Mouse (Mus musculus) brain, embryonic 14.5 days (tissue): ENCODE measurements around the gene 3110001I22Rik. TPM values are rescaled to one million over a fixed set of nuclear protein-coding genes. Genes with fewer than 3 reads are reported as not detected.

ENCODE experiments used
- DNase-seq: peaks from one replicate; pipeline ENCODE4 v3.0.0-alpha.2; 2011; ENCODE audit warnings: low read depth
- CTCF ChIP-seq: fragments of 200-500 bp; IDR thresholded peaks from 2 replicates; pipeline ENCODE4 v1.5.1; 2012; ENCODE audit warnings: inconsistent platforms, mild to moderate bottlenecking, moderate library complexity, borderline replicate concordance; ENCODE audit not compliant: insufficient read depth, insufficient read length; ENCODE audit errors: extremely low read depth
- POLR2A ChIP-seq: fragments of 200-500 bp; IDR thresholded peaks from 2 replicates; pipeline ENCODE4 v1.6.1; 2012; ENCODE audit warnings: mild to moderate bottlenecking, inconsistent platforms, borderline replicate concordance; ENCODE audit not compliant: poor library complexity, insufficient read depth, insufficient read length, severe bottlenecking; ENCODE audit errors: extremely low read depth
- polyA plus RNA-seq: library from polyadenylated mRNA; depleted of rRNA; stranded (reverse); fragments of >200 nt; gene quantifications from 2 replicates; pipeline ENCODE4 v1.2.3, GENCODE M21; 2012; rRNA removed

Gene 3110001I22Rik
- polyA plus RNA-seq, 1 experiment: 5.4 TPM

DNA sequence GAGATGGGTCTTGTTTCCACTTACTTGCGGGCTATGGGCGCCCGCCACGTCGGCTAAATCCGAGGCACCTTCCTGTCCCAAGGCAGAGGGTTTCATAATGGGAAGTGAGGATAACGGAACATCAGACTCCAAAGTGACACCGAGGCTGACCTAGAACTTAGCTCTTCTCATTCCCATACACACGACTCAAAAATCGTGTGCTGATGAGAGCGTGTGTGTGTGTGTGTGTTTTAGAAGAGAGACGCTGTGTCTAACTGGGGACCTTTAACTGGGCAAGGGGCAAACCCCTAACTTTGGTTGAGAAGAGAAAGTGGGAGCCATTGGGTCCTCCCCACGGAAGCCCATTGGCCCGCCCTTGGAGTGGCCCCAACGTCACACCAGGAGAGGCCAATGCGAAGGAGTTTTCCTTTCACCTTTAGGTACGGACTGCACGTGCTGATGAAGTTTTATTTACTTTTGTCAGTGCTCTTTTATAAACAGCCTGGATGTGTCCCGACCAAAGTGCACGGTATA, 713 bp downstream of the 3110001I22Rik start:
- DNase-seq: peak; percentile 54
- TF ChIP-seq CTCF (no peak), POLR2A (no peak)

DNA sequence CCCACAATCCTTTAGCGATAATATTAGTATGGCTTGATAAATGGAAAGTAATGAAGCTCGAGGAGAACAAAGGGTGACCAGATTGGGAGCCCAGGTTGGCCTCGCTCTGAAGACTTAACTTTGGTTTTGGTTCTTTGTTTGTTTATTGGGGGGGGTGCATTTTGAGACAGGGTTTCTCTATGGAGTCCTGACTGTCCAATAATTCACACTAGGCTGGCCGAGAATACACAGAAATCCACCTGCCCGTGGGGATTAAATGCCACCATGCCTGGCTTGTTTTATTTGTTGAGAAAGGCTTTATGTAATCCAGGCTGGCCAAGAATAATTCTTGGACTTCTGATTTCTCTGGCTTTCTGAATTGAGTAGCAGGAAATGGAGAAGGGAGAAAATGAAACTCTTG, 1.4 kb downstream of the 3110001I22Rik start:
- no peak for DNase-seq
- no peak for TF ChIP-seq CTCF
- no peak for TF ChIP-seq POLR2A

DNA sequence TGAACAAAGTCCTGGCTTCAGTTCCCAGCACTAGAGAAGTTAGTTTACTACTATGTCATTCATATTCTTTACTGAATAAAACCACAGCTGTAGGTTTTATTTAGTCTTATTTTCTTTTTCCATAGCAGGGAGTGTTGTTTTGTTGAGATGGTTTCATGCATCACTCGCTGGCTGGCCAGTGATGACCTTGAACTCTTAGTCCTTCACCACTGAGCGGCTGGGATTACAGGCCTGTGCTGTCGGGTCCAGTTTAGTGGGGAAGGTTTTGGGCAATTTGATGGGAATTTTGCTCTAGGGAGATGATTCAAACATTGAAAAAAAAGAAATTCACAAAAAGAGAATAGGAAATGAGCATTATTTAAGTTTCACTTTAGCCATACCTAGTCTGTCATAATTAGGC, 2.8 kb downstream of the 3110001I22Rik start:
- TF ChIP-seq CTCF: no peak
- TF ChIP-seq POLR2A: no peak
- no peak for DNase-seq

DNA sequence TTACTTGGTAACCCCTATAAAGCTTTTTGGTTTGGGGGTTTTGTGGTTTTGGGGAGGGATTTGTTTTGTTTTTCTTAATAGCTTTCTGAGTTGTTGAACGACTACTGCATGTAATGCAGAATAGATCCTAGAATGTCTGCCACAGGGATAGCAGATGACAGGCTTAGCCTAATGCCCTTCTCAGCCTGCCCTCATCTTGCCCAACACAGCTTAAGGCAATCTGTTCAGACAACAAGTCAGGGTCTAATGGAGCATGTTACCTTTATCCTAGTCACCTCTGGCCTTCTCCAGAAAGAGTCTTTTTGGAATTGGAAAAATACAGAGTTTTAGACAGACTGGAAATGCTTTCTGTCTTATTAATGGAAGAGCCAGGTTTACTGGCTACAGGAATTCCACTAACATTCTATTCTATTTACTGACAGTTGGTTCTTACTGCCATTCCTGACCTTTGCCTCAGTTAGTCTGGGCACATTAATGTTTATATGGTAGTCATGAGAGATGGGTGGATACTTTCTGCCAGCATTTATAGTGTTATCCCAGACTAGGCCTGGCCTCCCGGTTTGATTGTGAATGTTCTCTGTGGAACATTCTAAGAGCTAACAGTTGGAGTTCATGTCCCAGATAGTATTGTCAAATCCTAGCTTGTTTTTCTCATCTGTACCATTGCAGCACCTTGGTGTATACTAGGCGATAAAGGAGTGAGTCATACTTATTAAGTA, 7.0 kb downstream of the 3110001I22Rik start:
- DNase-seq: no peak
- no peak for TF ChIP-seq CTCF
- TF ChIP-seq POLR2A: no peak

DNA sequence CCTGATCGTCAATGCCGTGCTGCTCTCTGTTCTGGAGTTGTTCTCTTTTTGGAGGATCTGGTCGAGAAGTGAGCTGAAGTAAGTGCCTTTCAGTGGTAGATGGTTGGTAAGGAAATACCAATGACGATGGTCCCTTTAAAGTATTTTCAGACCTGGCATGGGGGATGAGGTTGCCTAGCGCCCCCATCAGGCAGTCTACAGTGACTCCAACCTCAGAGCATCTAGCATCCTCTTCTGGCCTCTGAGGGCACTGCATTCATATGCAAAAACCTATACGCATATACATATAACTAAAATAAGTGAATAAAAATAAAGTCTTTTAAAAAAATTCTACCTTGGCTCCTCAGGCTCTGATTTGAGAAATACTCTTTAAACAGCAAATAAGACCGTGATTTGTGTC, 27.3 kb downstream of the 3110001I22Rik start:
- no peak for DNase-seq
- no peak for TF ChIP-seq POLR2A
- peak; percentile 27; the same call in 1 of the 2 replicates for TF ChIP-seq CTCF

DNA sequence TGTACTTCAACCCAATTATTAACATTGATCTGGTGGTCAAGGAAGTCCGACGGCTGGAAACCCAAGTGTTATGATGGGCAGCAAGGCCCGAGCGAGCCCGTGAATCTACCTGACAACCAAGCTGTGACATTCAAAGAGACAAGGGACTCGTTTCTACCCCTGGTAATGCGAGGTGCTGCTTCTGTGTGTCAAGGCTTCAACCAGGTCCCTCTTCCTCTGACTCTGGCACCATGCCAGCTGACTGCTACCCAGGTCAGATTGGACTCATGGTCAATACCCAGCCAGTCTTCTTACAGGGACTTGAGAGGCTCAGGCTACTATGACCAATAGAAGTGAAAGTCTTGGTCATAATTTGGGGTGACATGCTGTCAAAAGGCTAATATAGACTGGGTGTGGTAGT, 30.5 kb downstream of the 3110001I22Rik start:
- no peak for TF ChIP-seq CTCF
- no peak for TF ChIP-seq POLR2A
- no peak for DNase-seq

DNA sequence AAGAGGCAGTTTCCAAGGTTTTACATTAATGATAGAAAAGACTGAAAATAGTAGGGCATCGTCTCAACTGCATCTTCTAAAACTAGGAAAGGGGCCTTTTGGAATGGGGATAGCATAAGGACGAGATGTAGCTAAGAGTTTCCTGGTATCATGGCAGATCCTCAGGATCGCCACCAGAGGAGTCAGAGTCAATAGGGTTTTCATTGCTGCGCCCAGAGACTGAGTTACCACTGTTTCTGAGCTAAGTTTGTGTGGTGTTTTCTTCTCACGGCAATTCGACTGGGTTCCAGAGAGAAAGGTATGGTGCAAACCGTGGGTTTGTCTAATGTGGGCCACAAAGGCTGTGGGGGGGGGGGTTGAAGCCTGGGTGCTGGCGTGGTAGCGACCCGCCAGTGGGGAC, 32.9 kb downstream of the 3110001I22Rik start:
- no peak for DNase-seq
- TF ChIP-seq POLR2A: no peak
- no peak for TF ChIP-seq CTCF

DNA sequence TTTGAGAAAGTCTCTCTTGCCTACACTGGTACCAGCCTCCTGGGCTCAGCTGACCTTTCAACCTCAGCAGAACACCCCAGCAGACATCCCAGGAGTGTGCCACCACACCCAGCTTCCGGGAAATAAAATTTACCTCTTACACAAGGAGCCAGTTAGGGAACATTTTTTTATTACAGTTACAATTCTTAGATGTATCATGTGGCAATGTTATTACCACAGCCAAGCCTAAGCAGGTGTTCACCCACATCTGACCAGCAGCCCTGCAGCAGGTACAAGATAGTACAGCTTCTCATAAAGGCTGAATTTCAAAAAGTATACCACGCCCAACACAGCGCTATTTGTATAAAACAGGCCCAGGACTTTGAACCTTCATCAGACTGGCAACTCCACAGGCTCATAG, 43.2 kb downstream of the 3110001I22Rik start:
- no peak for TF ChIP-seq POLR2A
- TF ChIP-seq CTCF: no peak
- DNase-seq: no peak

DNA sequence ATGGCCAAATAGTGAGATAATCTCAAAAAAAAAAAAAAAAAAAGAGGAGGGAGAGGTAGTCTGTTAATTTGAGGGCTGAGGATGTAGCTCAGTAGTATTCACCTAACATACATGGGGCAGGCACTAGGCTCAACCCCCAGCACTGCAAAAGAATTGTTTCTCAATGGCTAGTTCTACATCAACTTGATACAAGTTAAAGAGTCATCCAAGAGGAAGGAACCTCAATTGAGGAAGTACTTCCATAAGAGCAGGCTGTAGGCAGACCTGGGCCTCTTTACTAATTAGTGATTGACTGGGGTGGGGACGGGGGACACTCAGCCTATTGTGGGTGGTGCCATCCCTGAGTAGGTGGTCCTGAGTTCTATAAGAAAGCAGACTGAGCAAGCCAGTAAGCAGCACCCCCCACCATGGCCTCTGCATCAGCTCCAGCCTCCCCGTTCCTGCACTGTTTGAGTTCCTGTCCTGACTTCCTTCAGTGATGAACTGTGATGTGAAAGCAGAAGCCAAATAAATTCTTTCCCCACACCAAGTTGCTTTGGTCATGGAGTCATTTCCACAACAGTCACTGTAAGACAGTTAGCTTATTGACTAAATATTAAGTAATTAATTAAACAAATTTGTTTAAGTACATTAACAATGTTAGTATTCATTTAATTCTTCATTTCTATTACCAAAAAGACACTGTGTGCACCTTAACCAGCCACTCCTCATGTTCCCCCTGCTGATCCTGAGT, 45.3 kb downstream of the 3110001I22Rik start:
- no peak for TF ChIP-seq CTCF
- TF ChIP-seq POLR2A: no peak
- no peak for DNase-seq

DNA sequence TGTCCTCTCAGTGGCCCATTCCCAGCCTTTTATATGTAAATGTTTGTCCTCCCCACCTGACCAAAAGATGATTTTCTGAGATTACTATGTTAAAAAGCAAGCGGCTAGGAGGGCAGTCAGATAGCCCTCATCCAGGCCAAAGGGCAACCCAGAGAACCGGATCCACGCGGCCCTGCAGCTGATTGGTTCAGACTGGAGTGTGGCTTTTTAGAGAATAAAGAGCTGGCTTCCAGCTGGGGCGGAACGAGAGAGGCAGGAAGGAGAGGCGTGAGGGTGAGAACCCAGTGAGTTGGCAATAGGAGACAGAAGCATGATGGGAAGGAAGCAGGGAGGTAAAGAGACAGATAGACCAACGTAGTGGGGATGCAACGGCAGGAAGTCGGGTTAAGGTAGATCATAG, 51.2 kb downstream of the 3110001I22Rik start:
- no peak for TF ChIP-seq CTCF
- TF ChIP-seq POLR2A: no peak
- DNase-seq: no peak

DNA sequence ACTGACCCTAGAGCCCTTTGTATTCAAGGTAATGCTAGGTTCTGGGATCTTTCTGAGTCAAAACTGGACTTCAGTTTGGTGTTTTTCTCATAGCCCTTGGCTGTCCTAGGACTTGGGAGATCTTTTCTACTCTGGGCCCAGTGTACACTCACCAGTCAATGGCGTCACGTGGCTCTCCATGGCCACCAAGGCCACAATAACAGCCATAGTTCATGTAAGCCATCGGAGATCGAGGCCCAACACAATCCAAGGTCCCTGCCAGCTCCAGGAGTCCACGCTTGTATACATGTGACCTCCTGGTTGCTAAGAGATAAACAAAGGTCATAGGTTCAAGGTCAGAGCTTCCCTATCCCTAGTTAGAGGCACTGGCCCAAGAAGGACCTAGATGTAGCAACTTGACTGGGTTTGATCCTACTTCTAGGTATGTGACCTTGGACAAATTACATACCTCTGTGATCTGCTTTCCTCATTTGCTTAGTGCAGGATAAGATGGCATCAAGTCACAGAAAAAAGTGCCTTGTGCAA, 56.1 kb downstream of the 3110001I22Rik start:
- DNase-seq: no peak
- TF ChIP-seq POLR2A (no peak), CTCF (no peak)

Other genes starting within 250 kb of the 3110001I22Rik start
- gene Parn, start 3.8 kb upstream of the 3110001I22Rik start, polyA plus RNA-seq: 23.6 and 24.3 TPM in 2 replicates
- gene Bfar, start 71 bp upstream of the 3110001I22Rik start, polyA plus RNA-seq: 40.1 and 41.5 TPM in 2 replicates
- gene Pla2g10, start 59.1 kb downstream of the 3110001I22Rik start, polyA plus RNA-seq: 0.29 and 0.34 TPM in 2 replicates
- 32.2 and 49.1 TPM in 2 replicates for gene Rrn3, start 108.8 kb downstream of the 3110001I22Rik start, polyA plus RNA-seq
- gene Ntan1, start 146.9 kb downstream of the 3110001I22Rik start, polyA plus RNA-seq: 136 and 159 TPM in 2 replicates
- 45.8 and 57.9 TPM in 2 replicates for gene Pdxdc1, start 231.2 kb downstream of the 3110001I22Rik start, polyA plus RNA-seq
- 9.6 and 12.6 TPM in 2 replicates for gene Mpv17l, start 231.2 kb downstream of the 3110001I22Rik start, polyA plus RNA-seq